Mouse (Mus musculus) T-helper 17 cell (primary cell): ENCODE results near the gene AK157302.
"Not testable (repeated sequence)": the region's sequence is repeated elsewhere in the genome, so short reads cannot be mapped to it uniquely, and the experiment has no call there.

Experiments used
- in situ Hi-C, 2 experiments: fragments of 300-600 bp; cut with MboI, MseI; formaldehyde crosslinking; loops; 1 replicate in 1 of 2; 2 replicates in 1 of 2; pipeline ENCODE4 v1.15.1; 2025; ENCODE audit warnings: high pct_unique_total_duplicates in 2 of 2

Gene AK157302

GRCm38 (mm10) chr13:21495080-21495479 is at the start of gene AK157302:
Gene AK157302 (plus strand): TSS chr13:21495223.
- in situ Hi-C loops = no loop called here

- in situ Hi-C loops = no loop called here
These were observed 48.2 kb upstream of the AK157302 start for GRCm38 (mm10) chr13:21446796-21447195.

DNA sequence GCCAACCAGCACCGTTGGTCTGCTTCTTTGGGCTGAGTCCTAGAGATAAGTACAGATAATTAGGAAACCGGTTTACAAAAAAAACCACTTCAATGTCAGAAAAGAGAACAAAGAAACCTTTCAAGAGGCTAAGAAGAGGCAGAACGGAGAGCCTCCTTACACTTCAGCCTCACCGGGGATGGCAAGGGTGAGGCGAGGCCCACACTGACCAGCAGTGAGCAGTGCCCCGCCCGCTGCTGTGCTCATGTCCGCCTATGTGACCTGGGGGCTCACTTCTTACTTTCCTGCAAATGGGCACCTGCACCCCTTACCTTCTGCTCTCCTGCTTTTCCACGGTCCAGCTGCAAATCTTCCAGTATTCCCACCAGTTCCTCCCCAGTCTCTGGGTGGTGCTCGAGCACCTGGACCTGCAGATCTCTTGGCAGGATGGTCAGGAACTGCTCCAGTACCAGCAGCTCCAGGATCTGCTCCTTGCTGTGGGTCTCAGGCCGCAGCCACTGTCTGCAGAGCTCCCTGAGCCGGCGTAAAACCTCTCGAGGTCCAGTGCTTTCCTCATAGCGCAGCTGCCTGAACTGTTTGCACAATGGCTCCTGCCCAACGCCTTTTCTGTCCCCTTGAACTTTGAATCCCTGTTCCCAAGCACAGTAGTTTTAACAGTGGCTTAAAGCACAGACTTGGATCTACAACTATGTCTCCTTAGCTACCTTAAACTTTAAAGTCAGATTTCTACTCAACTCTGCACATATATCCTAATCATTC is 47.0 kb upstream of the AK157302 start:
- in situ Hi-C loops = no loop called here

GRCm38 (mm10) chr13:21453042-21453441 is 42.0 kb upstream of the AK157302 start:
- in situ Hi-C loops = no loop called here

DNA sequence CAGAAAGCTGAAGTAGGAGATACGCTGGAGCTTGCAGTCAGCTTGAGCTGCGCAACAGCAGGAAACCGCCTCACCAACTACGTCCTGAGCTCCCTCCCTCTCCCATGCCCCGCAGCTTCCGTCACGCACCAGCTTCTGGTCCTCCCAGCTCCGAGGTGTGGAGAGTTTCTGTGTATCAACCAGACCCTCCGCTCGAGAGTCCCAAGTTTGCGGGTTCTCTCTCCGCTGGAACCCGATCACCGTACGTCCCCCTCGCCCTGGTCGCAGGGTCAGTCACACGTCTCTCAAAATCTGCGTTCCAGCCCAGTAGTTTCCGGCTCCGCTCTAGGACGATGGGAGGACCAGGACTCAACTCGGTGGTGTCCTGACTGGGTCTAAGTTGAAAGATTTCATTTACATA is 41.6 kb upstream of the AK157302 start, which contains the start of gene Zscan26:
TSS of gene Zscan26 (minus strand) at position 282 of the 400 bp plus-strand sequence.
- in situ Hi-C loops = no loop called here

DNA sequence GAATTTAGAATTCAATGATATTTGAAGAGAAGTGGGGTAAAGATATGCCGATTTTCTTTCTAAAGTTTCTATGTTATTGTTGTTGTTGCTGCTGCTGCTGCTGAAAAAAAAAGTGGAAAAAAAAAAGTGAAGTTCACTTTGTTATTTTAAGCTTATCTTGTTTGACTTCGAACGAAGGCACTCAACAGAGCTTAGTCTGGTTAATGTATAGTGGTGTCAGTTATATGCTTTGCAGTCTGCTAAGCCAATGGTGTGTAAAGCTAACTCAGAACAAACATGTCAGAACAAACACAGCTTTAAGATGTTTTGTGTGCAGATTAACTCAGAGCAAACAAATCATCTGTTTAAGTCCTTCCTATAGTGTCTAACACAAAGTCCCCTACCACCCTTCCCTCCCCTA is 40.9 kb upstream of the AK157302 start:
- in situ Hi-C loops = no loop called here

DNA sequence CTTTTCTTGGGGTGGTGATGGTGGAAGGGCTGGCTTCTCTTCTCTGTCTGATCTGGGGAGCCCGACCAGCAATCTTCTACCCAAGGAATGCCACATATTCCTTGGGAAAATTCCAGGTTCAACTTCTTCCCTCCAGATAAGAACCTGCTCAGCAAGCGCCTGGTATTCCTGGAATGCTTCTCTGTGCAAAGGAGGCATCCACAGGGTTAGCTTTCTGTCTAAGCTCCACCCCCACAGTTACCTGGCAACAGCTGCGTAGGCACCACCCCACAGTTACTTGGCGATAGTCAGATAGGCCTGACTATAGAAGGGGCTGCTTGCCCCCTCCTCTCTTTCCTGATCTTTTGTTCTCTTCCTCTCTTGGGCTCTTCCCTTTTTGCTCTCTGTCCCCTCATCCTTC is 38.7 kb upstream of the AK157302 start:
- in situ Hi-C loops = loop anchor here (5.0 kb wide), 2 partner anchors 54 to 66 kb away; partner anchors contain the start of gene Zkscan3 (in 1 of the 2)

GRCm38 (mm10) chr13:21462516-21462915 is 32.5 kb upstream of the AK157302 start:
- in situ Hi-C loops = not testable (repeated sequence)

DNA sequence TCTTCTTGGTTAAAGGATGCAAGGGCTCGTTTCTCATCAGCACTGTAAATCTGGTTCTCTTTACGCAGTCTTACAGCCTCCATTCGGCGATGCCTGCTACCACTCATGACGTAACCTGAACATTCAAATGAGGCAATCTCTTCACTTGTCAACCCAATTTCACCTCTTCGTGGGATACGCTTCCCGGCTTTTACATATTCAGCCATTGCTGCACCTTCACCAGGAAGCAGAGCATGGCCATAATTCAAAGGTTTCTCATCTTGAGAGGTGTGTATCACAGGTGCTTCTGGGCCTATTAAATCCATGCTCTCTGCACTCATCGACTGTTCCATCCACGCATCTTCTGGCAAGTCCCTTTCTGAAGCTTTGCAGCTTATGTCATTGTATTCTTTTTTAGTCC is 27.7 kb upstream of the AK157302 start:
- in situ Hi-C loops = no loop called here

- in situ Hi-C loops = no loop called here
These were observed 26.7 kb upstream of the AK157302 start, which contains the start of gene Nkapl for GRCm38 (mm10) chr13:21468061-21469019. Gene Nkapl (minus strand): TSS chr13:21468509.

- in situ Hi-C loops = no loop called here
These were observed 25.9 kb upstream of the AK157302 start for GRCm38 (mm10) chr13:21469097-21469496.

DNA sequence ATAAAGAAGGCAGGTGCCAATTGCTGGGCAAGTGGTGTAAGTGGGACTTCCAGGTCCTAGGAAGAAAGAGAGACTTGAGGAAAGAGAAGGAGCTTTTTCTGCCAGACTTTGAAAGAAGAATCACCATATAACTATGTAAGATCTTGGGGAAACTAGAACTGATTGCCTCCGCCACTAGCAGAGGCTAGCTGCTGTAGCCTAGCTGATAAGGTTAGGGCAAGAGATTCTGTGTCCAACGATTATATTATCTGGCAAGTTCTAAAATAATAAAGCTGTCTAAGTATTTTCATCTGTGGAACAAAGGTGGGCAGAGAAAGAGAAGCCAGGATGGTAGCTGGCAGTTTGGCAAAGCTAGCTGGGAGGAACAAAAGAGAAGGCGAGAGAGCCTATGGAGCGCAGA is 22.6 kb upstream of the AK157302 start:
- in situ Hi-C loops = no loop called here

DNA sequence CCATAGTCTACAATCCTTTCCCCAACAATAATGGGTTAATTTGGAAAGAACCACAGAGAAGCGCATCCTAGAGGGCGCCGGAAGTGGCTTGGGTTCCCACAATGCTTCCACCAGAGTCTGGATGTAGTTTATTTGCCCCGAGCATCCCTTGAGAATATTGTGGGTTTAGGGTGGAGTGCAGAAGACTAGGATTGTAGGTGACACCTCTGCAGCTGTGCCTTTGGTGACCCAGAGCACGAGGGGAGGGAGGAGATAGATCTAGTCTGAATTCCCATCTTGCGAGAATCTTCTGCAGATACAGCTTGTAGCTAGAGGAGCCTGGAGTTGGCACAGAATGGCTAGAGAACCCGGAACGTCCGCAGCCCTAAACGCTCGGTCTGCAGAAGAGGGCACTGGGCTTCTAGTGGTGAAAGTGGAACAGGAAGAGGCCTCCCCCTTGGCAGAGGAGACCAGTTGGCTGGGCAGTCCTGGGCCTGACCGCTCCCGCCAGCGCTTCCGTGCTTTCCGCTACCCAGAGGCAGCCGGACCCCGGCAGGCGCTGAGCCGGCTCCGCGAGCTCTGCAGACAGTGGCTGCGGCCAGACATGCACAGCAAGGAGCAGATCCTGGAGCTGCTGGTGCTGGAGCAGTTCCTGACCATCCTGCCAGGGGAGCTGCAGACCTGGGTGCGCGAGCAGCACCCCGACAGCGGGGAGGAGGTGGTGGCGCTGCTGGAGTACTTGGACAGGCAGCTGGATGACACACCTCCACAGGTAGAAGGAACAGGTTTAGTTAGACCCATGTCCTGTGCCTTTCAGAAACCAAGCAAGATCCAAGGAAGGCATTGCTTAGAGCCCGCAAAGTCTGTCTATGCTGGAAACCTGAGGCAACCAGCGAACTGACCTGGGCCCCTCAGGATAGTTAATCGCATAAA is 16.0 kb upstream of the AK157302 start, which contains the start of the genes Zkscan4 and Gm10065:
TSS of gene Zkscan4 (plus strand) at position 149 of the 912 bp plus-strand sequence.
TSS of gene Gm10065 (minus strand) at position 683 of the 912 bp plus-strand sequence.
- in situ Hi-C loops = not testable (repeated sequence)

DNA sequence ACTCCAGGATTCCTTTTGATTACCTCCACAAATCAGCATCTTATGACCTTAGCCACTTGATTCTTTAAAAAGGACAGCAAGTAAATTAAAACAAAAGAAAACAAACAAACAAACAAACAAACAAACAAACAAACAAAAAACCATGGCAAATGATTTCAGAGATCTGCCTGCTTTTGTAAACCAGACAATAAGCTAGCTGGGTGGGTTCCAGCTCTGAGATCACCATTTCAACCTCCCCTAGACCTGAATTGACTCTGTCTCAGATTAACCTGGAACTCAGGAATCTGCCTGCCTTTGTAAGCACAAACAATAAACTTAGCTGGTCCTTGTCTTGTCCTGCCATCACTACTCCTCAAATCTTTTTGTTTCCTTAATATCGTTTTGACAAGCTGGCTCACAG is 8.1 kb upstream of the AK157302 start:
- in situ Hi-C loops = loop anchor here in 1 of 2 experiments (10.0 kb wide), 1 partner anchor 642 kb away; no protein-coding TSS in a partner anchor

- in situ Hi-C loops = no loop called here
These were observed 2.2 kb upstream of the AK157302 start for GRCm38 (mm10) chr13:21492847-21493246.

DNA sequence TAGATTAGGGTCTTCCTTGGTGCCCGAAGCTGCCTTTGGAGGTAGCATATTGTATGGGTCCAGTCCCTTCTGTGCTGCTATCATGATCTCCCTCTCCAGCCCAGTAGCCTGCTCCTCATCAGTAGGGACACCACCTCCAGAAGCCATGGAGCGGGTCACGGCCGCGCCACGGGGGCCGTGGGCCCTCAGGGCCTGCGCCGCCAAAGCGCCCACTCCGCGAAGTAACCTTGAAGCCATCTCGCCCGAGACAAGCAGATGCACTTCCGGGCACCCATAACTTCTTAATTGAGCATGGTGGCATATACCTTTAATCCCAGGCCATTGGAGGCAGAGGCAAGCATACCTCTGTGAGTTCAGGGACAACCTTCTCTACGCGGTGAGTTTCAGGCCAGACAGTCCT is 6.2 kb downstream of the AK157302 start, which contains the start of gene Gm11273:
TSS of gene Gm11273 (minus strand) at position 237 of the 400 bp plus-strand sequence.
- in situ Hi-C loops = loop anchor here in 1 of 2 experiments (25.0 kb wide), 1 partner anchor 1861 kb away; the partner anchor contains the start of gene Zfp322a

DNA sequence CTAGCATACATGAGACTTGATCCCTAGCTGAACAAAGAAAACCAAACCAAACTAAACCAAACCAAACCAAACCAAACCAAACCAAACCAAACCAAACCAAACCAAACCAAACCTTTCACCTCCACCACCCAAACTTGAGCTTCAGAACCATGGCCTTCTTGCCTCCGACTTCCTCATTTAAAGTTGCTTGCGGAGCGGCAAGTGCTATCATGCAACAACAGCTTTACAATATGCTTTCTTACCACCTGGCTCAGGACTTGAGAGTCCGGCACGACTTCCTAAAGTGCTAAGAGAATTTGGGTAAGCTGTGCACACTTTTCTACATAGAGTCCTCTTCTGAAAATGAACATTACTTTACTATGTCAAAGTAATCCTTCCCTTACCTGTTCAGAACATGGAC is 7.3 kb downstream of the AK157302 start:
- in situ Hi-C loops = loop anchor here in 1 of 2 experiments (25.0 kb wide), 1 partner anchor 1860 kb away; the partner anchor contains the start of gene Zfp322a

GRCm38 (mm10) chr13:21506221-21506649 is 11.2 kb downstream of the AK157302 start:
- in situ Hi-C loops = loop anchor here in 1 of 2 experiments (25.0 kb wide), 1 partner anchor 1856 kb away; the partner anchor contains the start of gene Zfp322a

DNA sequence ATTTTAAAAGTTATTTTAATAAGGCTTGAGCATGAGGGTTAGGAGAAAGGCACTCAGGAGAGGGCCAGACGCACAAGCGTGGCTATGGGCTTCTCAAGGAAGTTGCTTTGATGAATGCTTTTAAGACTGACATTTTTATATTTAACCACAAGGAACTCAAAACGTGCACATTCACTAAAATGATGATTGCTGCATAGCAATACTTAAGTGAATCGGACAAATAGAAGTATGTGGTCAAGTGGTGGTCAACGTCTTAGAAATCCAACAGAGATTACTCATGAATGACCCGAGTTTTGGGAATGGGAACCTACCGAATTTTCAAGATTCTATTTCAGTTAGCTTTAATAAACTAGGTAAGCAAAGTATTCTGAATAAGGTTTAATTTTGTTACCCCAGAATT is 35.1 kb downstream of the AK157302 start:
- in situ Hi-C loops = loop anchor here in 1 of 2 experiments (25.0 kb wide), 1 partner anchor 532 kb away; no protein-coding TSS in a partner anchor

- in situ Hi-C loops = loop anchor here in 1 of 2 experiments (25.0 kb wide), 1 partner anchor 532 kb away; no protein-coding TSS in a partner anchor
These were observed 35.8 kb downstream of the AK157302 start, which contains the start of gene Zkscan8 for GRCm38 (mm10) chr13:21530781-21531201. Gene Zkscan8 (minus strand): TSS chr13:21531120.
